Mouse (Mus musculus): ENCODE results near the gene Cd47. TPM values are rescaled to one million over a fixed set of nuclear protein-coding genes. Genes with fewer than 3 reads are reported as not detected.

Gene Cd47
- polyA plus RNA-seq (2012; rRNA removed) = 112 and 127 TPM in 2 replicates

DNA sequence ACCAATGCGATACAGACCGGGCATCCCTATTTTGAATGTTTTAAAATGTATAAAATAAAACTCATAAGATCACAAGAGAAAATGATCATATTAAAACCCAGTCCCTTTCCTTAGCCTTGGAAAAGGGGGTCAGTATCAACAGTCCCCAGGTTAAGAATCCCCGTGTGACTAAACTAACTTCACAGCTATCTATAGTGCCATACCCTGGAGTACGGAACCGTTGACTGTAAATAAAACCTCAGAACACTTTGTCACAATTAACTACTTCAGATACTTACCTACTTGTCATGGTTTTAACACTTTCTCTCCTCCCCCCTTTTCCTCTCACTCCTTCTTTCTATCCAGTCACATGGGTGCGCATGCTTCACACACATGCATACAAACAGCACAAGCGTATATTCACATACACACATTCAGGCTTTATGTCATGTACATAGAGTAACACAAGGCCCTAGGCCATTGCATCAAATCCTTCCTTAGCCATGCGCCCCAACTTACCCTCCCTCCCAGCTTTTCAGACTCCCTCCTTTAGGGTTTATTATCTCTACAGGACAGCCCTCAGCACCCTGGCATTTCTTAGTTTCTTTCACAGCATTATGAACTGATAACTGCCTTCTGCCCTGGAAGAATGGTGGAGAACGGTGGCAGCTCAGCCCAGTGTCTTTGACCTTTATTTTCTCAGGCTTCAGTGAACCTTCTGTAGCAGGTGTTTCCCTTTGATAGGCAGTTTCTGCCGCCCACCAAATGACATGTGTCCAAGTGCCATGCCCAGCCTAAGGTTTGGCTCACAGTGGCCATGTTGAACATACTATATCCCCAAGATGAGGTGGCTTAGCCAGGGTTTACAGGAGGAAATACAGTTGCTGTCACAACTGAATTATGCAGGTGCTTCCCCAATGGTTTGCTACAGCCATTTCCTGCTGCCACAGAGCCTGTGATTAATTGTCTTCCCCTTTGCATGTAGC lies at the start of gene Cd47:
Cd47 (plus strand) TSS at position 937 of the 965 bp plus-strand sequence.
- peaks cover 47% of the 10 kb centered on the region for H3K4me1 ChIP-seq (replicated peaks; ENCODE audit: control insufficient read depth, insufficient read depth, low read length)
- no peaks in the 10 kb centered on the region for H3K36me3 ChIP-seq (ENCODE audit: control insufficient read depth, insufficient read depth, low read length)
- H3K4me3 ChIP-seq (ENCODE audit: control insufficient read depth, insufficient read depth, low read length) = peak within 1 kb of the TSS; percentile 13; the same call in 1 of the 2 replicates
- TF ChIP-seq POLR2A (IDR thresholded peaks at IDR 0.05; ENCODE audit: control insufficient read depth, extremely low read depth, insufficient read depth, low read length, poor library complexity) = no peak
- no peak for TF ChIP-seq CTCF (IDR thresholded peaks at IDR 0.05; ENCODE audit: borderline replicate concordance, control insufficient read depth, extremely low read depth, insufficient read depth, low read length, poor library complexity)
- DNase-seq = peak; percentile 34
- 27% methylated on average over 10 of the region's 10 CpGs for WGBS
- H3K27ac ChIP-seq (ENCODE audit: control insufficient read depth, insufficient read depth, low read length) = peak within 1 kb of the TSS; percentile 96
- H3K27me3 ChIP-seq (ENCODE audit: control insufficient read depth, insufficient read depth, low read length) = no peaks in the 10 kb centered on the region

DNA sequence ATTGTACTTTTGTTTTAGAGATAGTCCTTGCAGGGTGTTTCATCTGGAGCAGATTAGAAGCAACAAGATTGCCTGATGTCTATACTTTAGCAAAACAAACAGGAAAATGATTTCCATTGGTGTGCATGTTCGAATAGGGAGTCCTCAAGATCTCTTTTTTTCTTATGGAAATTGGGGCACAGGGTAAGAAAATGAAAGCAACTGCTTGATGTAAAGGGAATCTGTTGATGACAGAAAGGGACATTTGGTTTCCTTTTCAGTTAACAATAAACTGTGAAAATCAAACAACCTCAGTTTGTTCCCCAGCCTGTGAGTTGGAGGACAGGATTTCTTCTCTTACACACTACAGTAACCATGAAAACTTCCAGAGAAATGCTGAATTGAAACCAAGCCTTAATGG lies 47.4 kb upstream of the Cd47 start:
- H3K4me3 ChIP-seq (ENCODE audit: control insufficient read depth, insufficient read depth, low read length) = no peak overlapping the region
- H3K27me3 ChIP-seq (ENCODE audit: control insufficient read depth, insufficient read depth, low read length) = no peaks in the 10 kb centered on the region
- no peaks in the 10 kb centered on the region for H3K36me3 ChIP-seq (ENCODE audit: control insufficient read depth, insufficient read depth, low read length)
- H3K4me1 ChIP-seq (replicated peaks; ENCODE audit: control insufficient read depth, insufficient read depth, low read length) = peaks cover 3% of the 10 kb centered on the region
- 52% methylated on average over 1 of the region's 1 CpGs for WGBS
- no peak for TF ChIP-seq POLR2A (IDR thresholded peaks at IDR 0.05; ENCODE audit: control insufficient read depth, extremely low read depth, insufficient read depth, low read length, poor library complexity)
- no peak for TF ChIP-seq CTCF (IDR thresholded peaks at IDR 0.05; ENCODE audit: borderline replicate concordance, control insufficient read depth, extremely low read depth, insufficient read depth, low read length, poor library complexity)
- H3K27ac ChIP-seq (ENCODE audit: control insufficient read depth, insufficient read depth, low read length) = no peak overlapping the region
- no peak for DNase-seq

DNA sequence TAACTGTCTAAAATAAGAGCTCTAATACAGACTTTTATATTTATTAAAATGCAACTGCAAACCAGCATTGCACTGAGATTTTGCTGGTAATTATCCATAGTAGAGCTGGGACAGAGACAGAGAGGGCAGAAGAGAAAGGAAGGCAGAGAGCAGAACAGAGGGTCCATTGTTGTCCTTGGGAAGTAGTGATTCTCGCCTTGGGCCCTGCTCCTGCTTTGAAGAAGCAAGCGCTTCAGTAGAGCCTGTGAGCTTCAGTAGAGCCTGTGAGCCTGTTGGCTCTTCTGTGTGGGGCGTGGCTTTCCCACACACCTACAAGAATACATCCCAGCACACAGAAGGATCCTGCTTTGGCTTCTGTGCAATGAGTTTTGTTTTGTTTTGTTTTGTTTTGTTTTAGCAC lies 47.0 kb upstream of the Cd47 start:
- no peak for DNase-seq
- Histone ChIP-seq H3K36me3 (ENCODE audit: control insufficient read depth, insufficient read depth, low read length) (no peaks in the 10 kb centered on the region), H3K4me1 (replicated peaks; ENCODE audit: control insufficient read depth, insufficient read depth, low read length) (peaks cover 3% of the 10 kb centered on the region), H3K4me3 (ENCODE audit: control insufficient read depth, insufficient read depth, low read length) (no peak overlapping the region), H3K27me3 (ENCODE audit: control insufficient read depth, insufficient read depth, low read length) (no peaks in the 10 kb centered on the region), H3K27ac (ENCODE audit: control insufficient read depth, insufficient read depth, low read length) (no peak overlapping the region)
- WGBS = 82% methylated on average over 3 of the region's 3 CpGs
- TF ChIP-seq POLR2A (IDR thresholded peaks at IDR 0.05; ENCODE audit: control insufficient read depth, extremely low read depth, insufficient read depth, low read length, poor library complexity) = no peak

DNA sequence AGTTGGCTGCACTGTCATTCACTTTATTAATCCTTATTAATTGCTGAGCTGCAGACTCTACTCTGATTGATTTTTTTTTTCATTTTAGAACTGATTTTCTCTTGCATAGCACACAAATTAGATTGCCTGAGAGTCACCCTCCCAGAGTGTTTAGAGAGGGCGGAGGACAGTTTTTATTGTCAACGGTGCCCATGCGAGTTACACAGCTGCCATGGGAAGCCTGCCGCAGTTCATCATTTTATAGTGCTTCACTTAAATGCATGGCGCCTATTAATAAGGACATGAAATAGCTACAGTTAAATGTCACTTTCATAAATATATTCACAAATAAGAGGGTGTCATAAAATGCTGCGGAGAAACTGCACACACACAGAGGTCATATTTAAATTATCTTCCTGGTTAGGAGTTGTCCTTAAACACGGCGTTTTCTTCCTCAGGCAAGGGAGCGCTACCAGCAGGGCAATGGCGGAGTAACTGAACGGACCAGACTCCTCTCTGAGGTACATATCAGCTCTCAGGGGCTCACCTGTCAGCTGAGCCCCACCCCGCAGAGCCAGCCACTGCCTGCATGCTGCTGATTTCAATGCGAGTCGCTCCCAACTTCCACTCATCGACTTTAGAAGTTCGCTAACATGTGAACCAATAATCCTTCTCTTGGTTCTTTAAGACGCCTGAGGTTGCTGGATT lies 39.7 kb upstream of the Cd47 start:
- Histone ChIP-seq H3K27me3 (ENCODE audit: control insufficient read depth, insufficient read depth, low read length) (no peaks in the 10 kb centered on the region), H3K27ac (ENCODE audit: control insufficient read depth, insufficient read depth, low read length) (no peak overlapping the region), H3K4me1 (replicated peaks; ENCODE audit: control insufficient read depth, insufficient read depth, low read length) (no peaks in the 10 kb centered on the region), H3K36me3 (ENCODE audit: control insufficient read depth, insufficient read depth, low read length) (no peaks in the 10 kb centered on the region; the same call in 1 of the 2 replicates), H3K4me3 (ENCODE audit: control insufficient read depth, insufficient read depth, low read length) (no peak overlapping the region)
- TF ChIP-seq POLR2A (IDR thresholded peaks at IDR 0.05; ENCODE audit: control insufficient read depth, extremely low read depth, insufficient read depth, low read length, poor library complexity) (no peak), CTCF (IDR thresholded peaks at IDR 0.05; ENCODE audit: borderline replicate concordance, control insufficient read depth, extremely low read depth, insufficient read depth, low read length, poor library complexity) (no peak)
- no peak for DNase-seq
- 97% methylated on average over 17 of the region's 17 CpGs for WGBS

DNA sequence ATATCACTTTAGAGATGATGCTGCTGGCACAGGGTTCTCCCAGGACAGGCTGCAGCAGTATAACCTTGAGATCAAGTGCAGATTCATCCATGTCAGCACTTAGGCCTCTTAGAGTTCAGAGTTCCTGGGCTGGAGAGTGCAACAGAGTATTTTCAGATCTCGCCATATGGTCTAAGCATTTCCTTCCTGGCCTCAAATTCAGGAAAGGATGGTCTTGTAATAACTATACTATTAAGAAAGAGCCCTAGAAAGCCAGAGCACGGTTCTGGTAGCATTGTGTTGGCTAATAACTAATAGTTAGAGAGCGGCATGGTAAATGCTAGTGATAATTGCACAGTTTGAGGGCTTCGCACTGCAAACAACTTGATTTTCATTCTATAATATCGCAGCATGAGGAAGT lies 38.4 kb upstream of the Cd47 start:
- Histone ChIP-seq H3K4me3 (ENCODE audit: control insufficient read depth, insufficient read depth, low read length) (no peak overlapping the region), H3K27me3 (ENCODE audit: control insufficient read depth, insufficient read depth, low read length) (no peaks in the 10 kb centered on the region), H3K4me1 (replicated peaks; ENCODE audit: control insufficient read depth, insufficient read depth, low read length) (no peaks in the 10 kb centered on the region), H3K27ac (ENCODE audit: control insufficient read depth, insufficient read depth, low read length) (no peak overlapping the region), H3K36me3 (ENCODE audit: control insufficient read depth, insufficient read depth, low read length) (no peaks in the 10 kb centered on the region; the same call in 1 of the 2 replicates)
- WGBS = 80% methylated on average over 5 of the region's 5 CpGs
- TF ChIP-seq CTCF (IDR thresholded peaks at IDR 0.05; ENCODE audit: borderline replicate concordance, control insufficient read depth, extremely low read depth, insufficient read depth, low read length, poor library complexity) = no peak
- no peak for TF ChIP-seq POLR2A (IDR thresholded peaks at IDR 0.05; ENCODE audit: control insufficient read depth, extremely low read depth, insufficient read depth, low read length, poor library complexity)
- no peak for DNase-seq

DNA sequence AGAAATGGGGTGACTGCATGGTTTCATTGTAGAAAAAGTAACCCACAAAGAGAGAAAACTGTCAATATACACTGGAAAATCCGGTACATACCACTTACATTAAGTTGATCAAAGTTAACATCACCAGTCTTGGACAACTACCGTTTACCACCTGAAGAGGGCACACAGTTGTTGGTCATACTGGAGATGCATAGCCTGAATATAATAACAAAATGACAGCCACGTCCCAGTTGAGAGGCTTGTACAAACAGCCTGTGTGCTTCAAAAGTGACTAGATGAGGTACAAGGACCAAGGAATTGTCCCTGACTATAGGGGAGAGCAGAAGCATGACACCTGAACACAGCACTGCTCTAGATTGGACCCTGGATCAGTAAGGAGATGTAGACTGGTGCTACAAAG lies 34.0 kb upstream of the Cd47 start:
- Histone ChIP-seq H3K36me3 (ENCODE audit: control insufficient read depth, insufficient read depth, low read length) (no peaks in the 10 kb centered on the region; the same call in 1 of the 2 replicates), H3K27me3 (ENCODE audit: control insufficient read depth, insufficient read depth, low read length) (no peaks in the 10 kb centered on the region), H3K4me1 (replicated peaks; ENCODE audit: control insufficient read depth, insufficient read depth, low read length) (peaks cover 16% of the 10 kb centered on the region), H3K27ac (ENCODE audit: control insufficient read depth, insufficient read depth, low read length) (no peak overlapping the region; the same call in 1 of the 2 replicates), H3K4me3 (ENCODE audit: control insufficient read depth, insufficient read depth, low read length) (no peak overlapping the region)
- 3% methylated on average over 3 of the region's 3 CpGs for WGBS
- DNase-seq = peak; percentile 78
- TF ChIP-seq POLR2A (IDR thresholded peaks at IDR 0.05; ENCODE audit: control insufficient read depth, extremely low read depth, insufficient read depth, low read length, poor library complexity) (no peak), CTCF (IDR thresholded peaks at IDR 0.05; ENCODE audit: borderline replicate concordance, control insufficient read depth, extremely low read depth, insufficient read depth, low read length, poor library complexity) (no peak)

Measured in thymus, adult 2 months (tissue).